Mouse (Mus musculus): ENCODE results near the gene Faf2. TPM values are rescaled to one million over a fixed set of nuclear protein-coding genes. Genes with fewer than 3 reads are reported as not detected.

Gene Faf2
- total and polyA plus RNA-seq, 3 experiments = 40.8 to 51.7 (median 43.7) TPM

DNA sequence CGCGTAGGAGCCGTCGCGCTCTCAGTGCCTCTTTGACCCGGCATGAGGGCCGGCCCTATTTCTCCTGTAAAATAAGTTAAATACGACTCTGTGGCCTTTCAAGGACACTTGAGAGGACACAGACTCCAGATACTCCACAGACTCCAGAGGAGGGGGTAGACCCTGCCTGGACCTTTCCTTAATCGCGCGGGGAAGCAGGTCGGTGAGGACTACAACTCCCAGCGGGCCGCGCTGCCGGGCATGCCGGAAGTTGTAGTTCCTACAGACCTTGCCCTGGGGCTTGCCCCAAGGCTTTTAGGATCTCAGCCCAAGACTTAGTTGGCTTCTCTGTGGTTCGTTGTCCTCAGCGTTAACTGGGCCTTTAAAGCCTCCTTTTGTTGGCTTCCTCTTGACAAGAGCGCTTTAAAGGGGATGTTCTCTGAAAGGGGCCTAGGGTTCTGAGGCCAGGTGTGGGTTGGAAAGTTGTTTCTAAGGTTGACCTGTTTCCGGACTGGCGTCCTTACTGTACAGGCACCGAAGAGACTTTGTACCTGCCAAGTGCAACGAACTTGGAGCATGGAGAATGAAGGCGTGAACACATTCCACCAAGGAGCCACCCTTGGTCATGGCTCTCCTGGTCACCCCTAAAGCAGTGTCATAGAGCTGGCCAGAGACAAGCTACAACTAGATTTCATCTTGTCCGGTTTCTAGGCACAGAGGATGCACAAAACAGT is 72.9 kb downstream of the Faf2 start:
- Histone ChIP-seq H3K9ac (ENCODE audit: insufficient read depth, low read depth) (peak overlapping the region; percentile 91), H3K9me3 (replicated peaks; ENCODE audit: low read length) (no peaks in the 10 kb centered on the region), H3K4me3 (replicated peaks in 1 of 3; ENCODE audit: low read depth in 2 of 3, low read length in 2 of 3, poor library complexity in 1 of 3) (peak overlapping the region; percentile 66 to 97 (median 91)), H3K79me2 (replicated peaks; ENCODE audit: control insufficient read depth, extremely low read depth, insufficient read depth, poor library complexity, severe bottlenecking) (peaks cover 11% of the 10 kb centered on the region), H3K36me3 (replicated peaks in 1 of 2; ENCODE audit: control insufficient read depth in 1 of 2, insufficient read depth in 1 of 2, low read length in 1 of 2) (peaks cover 0 to 8% of the 10 kb centered on the region in 2 experiments), H3K4me1 (ENCODE audit: control insufficient read depth in 1 of 2, insufficient read depth in 2 of 2) (peaks cover 12 to 34% of the 10 kb centered on the region in 2 experiments), H3K4me2 (ENCODE audit: insufficient read depth, low read depth, poor library complexity, severe bottlenecking) (peak overlapping the region; percentile 78), H3K27me3 (replicated peaks) (peaks cover 17% of the 10 kb centered on the region), H3K27ac (ENCODE audit: insufficient read depth, low read depth) (peak overlapping the region; percentile 95)
- in situ Hi-C loops (cut with MboI; ENCODE audit: low pct_ligation_motif_present, low pct_unique_long_range_greater_than_20kb, low sequenced_read_pairs) = no loop called here
- dilution Hi-C loops (cut with MboI; ENCODE audit: extremely low pct_ligation_motif_present, extremely low pct_unique_long_range_greater_than_20kb, low sequenced_read_pairs) = no loop called here
- TF ChIP-seq CHD1 (IDR thresholded peaks at IDR 0.05; ENCODE audit: low read depth, low read length) (no peak), IRF4 (IDR thresholded peaks at IDR 0.05; ENCODE audit: low read depth, low read length) (no peak), GABPA (IDR thresholded peaks at IDR 0.05; ENCODE audit: insufficient replicate concordance, low read depth, low read length) (peak; percentile 66; the same call in 1 of the 2 replicates), POLR2A (IDR thresholded peaks at IDR 0.05; ENCODE audit: low read depth, low read length) (peak; percentile 92), MYC (IDR thresholded peaks at IDR 0.05; ENCODE audit: low read depth, low read length) (no peak), E2F4 (IDR thresholded peaks at IDR 0.05; ENCODE audit: insufficient replicate concordance, low read depth, low read length) (0 out of 2 replicates have a peak, but pooled peaks have one; percentile 22), SMC3 (IDR thresholded peaks at IDR 0.05; ENCODE audit: low read depth, low read length) (no peak), CTCF (conservative IDR thresholded peaks at IDR 0.05 in 1 of 2, IDR thresholded peaks at IDR 0.05 in 1 of 2; ENCODE audit: low read depth in 2 of 2, low read length in 2 of 2) (no peak), TCF12 (IDR thresholded peaks at IDR 0.05; ENCODE audit: low read depth, low read length) (peak; percentile 49; the same call in 1 of the 2 replicates), ZC3H11A (IDR thresholded peaks at IDR 0.05; ENCODE audit: low read depth, low read length) (no peak), MXI1 (IDR thresholded peaks at IDR 0.05; ENCODE audit: low read depth, low read length) (no peak), MAZ (IDR thresholded peaks at IDR 0.05; ENCODE audit: low read depth, low read length) (no peak), KAT2A (IDR thresholded peaks at IDR 0.05; ENCODE audit: insufficient replicate concordance, low read length) (peak; percentile 96; the same call in 1 of the 2 replicates), HCFC1 (IDR thresholded peaks at IDR 0.05; ENCODE audit: low read depth, low read length) (peak; percentile 95), TBP (conservative IDR thresholded peaks at IDR 0.05; ENCODE audit: low read depth, low read length) (0 out of 2 replicates have a peak, but pooled peaks have one; percentile 40), BHLHE40 (IDR thresholded peaks at IDR 0.05; ENCODE audit: low read depth, low read length) (no peak), NELFE (IDR thresholded peaks at IDR 0.05; ENCODE audit: low read depth, low read length) (peak; percentile 80), JUND (conservative IDR thresholded peaks at IDR 0.05; ENCODE audit: low read depth, low read length) (no peak), ZMIZ1 (IDR thresholded peaks at IDR 0.05; ENCODE audit: low read depth, low read length) (peak; percentile 81; the same call in 1 of the 2 replicates), CHD2 (IDR thresholded peaks at IDR 0.05; ENCODE audit: low read length) (peak; percentile 62), ELF1 (IDR thresholded peaks at IDR 0.05; ENCODE audit: low read depth, low read length) (peak; percentile 71), SIN3A (IDR thresholded peaks at IDR 0.05; ENCODE audit: low read length) (no peak)
- peak; percentile 81 for DNase-seq (ENCODE audit: extremely low read depth)

Data from CH12.LX (cell line).